Mouse (Mus musculus) intestine, embryonic 15.5 days (tissue): ENCODE measurements around the gene Mfap4. TPM values are rescaled to one million over a fixed set of nuclear protein-coding genes. Genes with fewer than 3 reads are reported as not detected.

Experiments
- ATAC-seq: fragments of 200-750 bp; cut with Nextera tagmentation; 2 replicates; pipeline ENCODE4 v1.8.0; 2017; ENCODE audit warnings: moderate TSS enrichment, moderate library complexity
- H3K27ac ChIP-seq: fragments of 300-500 bp; sonication (generic); 2 replicates; pipeline ENCODE4 v1.5.1; 2015; ENCODE audit warnings: mild to moderate bottlenecking, inconsistent platforms
- H3K27me3 ChIP-seq: fragments of 300-500 bp; sonication (generic); replicated peaks from 2 replicates; pipeline ENCODE4 v1.6.1; 2015; ENCODE audit warnings: inconsistent platforms
- H3K36me3 ChIP-seq: fragments of 300-500 bp; sonication (generic); 2 replicates; pipeline ENCODE4 v1.6.1; 2015; ENCODE audit warnings: inconsistent platforms
- H3K4me1 ChIP-seq: fragments of 300-500 bp; sonication (generic); replicated peaks from 2 replicates; pipeline ENCODE4 v1.6.1; 2015; ENCODE audit warnings: inconsistent platforms
- H3K4me2 ChIP-seq: fragments of 300-500 bp; sonication (generic); replicated peaks from 2 replicates; pipeline ENCODE4 v1.6.1; 2015; ENCODE audit warnings: mild to moderate bottlenecking, inconsistent platforms
- H3K4me3 ChIP-seq: fragments of 300-500 bp; sonication (generic); replicated peaks from 2 replicates; pipeline ENCODE4 v1.5.1; 2015; ENCODE audit warnings: inconsistent platforms
- H3K9ac ChIP-seq: fragments of 300-500 bp; sonication (generic); 2 replicates; pipeline ENCODE4 v1.6.1; 2015; ENCODE audit warnings: inconsistent platforms
- H3K9me3 ChIP-seq: fragments of 300-500 bp; sonication (generic); 2 replicates; pipeline ENCODE4 v1.6.1; 2016; ENCODE audit warnings: inconsistent platforms
- WGBS: fragments of 180-500 bp; shearing (Covaris S2); methylation state at CpG from one replicate; pipeline ENCODE4 v1.1.7; 2015; 5-methylcytosine and 5-hydroxymethylcytosine counted together
- polyA plus RNA-seq: library from polyadenylated mRNA; unstranded; fragments of >200 nt; fragmentation: Nextera tagmentation; extraction: Ambion mirVana; gene quantifications from 2 replicates; pipeline ENCODE4 v1.2.1, GENCODE M21; 2015

The Mfap4 gene
- polyA plus RNA-seq, 1 experiment from 2014 or later, result 213 TPM

- no peak overlapping the region for H3K9ac ChIP-seq
- no peaks in the 10 kb centered on the region for H3K4me1 ChIP-seq
- no peaks in the 10 kb centered on the region for H3K27me3 ChIP-seq
- no peak overlapping the region for H3K4me2 ChIP-seq
- no peak overlapping the region for H3K4me3 ChIP-seq
- 50% methylated on average over 1 of the region's 1 CpGs for WGBS
- H3K27ac ChIP-seq, result no peak overlapping the region
- no peak for ATAC-seq
- H3K36me3 ChIP-seq, result peaks cover 5% of the 10 kb centered on the region; the same call in 1 of the 2 replicates
- no peaks in the 10 kb centered on the region for H3K9me3 ChIP-seq
Observed at GRCm38 (mm10) chr11:61535530-61535929, 50.3 kb downstream of the Mfap4 start.

GRCm38 (mm10) chr11:61536952-61537351 is 51.7 kb downstream of the Mfap4 start:
- WGBS, result 38% methylated on average over 3 of the region's 3 CpGs
- H3K4me3 ChIP-seq, result no peak overlapping the region
- peaks cover 5% of the 10 kb centered on the region; the same call in 1 of the 2 replicates for H3K36me3 ChIP-seq
- H3K4me1 ChIP-seq, result no peaks in the 10 kb centered on the region
- no peaks in the 10 kb centered on the region for H3K27me3 ChIP-seq
- no peak for ATAC-seq
- H3K9ac ChIP-seq, result no peak overlapping the region
- no peak overlapping the region for H3K27ac ChIP-seq
- no peaks in the 10 kb centered on the region for H3K9me3 ChIP-seq
- no peak overlapping the region for H3K4me2 ChIP-seq

- peaks cover 5% of the 10 kb centered on the region; the same call in 1 of the 2 replicates for H3K36me3 ChIP-seq
- WGBS, result 83% methylated on average over 3 of the region's 3 CpGs
Observed at GRCm38 (mm10) chr11:61537362-61537761, 52.1 kb downstream of the Mfap4 start.

More at GRCm38 (mm10) chr11:61537362-61537761, 52.1 kb downstream of the Mfap4 start:
- H3K27ac ChIP-seq, result no peak overlapping the region
- no peak overlapping the region for H3K4me2 ChIP-seq
- no peak for ATAC-seq
- no peak overlapping the region for H3K4me3 ChIP-seq
- H3K4me1 ChIP-seq, result no peaks in the 10 kb centered on the region
- H3K9me3 ChIP-seq, result no peaks in the 10 kb centered on the region
- H3K27me3 ChIP-seq, result no peaks in the 10 kb centered on the region
- no peak overlapping the region for H3K9ac ChIP-seq

Other genes starting within 250 kb of the Mfap4 start
- 50.5 and 51.6 TPM in 2 replicates for gene Aldh3a2, start 218.0 kb upstream of the Mfap4 start, polyA plus RNA-seq
- not detected in 2 replicates for gene Slc47a2, start 142.6 kb upstream of the Mfap4 start, polyA plus RNA-seq
- gene Slc47a1, start 107.1 kb upstream of the Mfap4 start, polyA plus RNA-seq, result 4.8 and 5.9 TPM in 2 replicates
- 1.6 and 1.7 TPM in 2 replicates for gene Rnf112, start 31.3 kb upstream of the Mfap4 start, polyA plus RNA-seq
- gene Mapk7, start 9.0 kb downstream of the Mfap4 start, polyA plus RNA-seq, result 36.3 and 38.8 TPM in 2 replicates
- 20.9 and 24.3 TPM in 2 replicates for gene B9d1, start 19.7 kb downstream of the Mfap4 start, polyA plus RNA-seq
- 13.1 and 19.4 TPM in 2 replicates for gene Epn2, start 94.3 kb downstream of the Mfap4 start, polyA plus RNA-seq
- 7.1 and 7.6 TPM in 2 replicates for gene Grap, start 167.8 kb downstream of the Mfap4 start, polyA plus RNA-seq
- 7.4 and 7.9 TPM in 2 replicates for gene Fam83g, start 198.7 kb downstream of the Mfap4 start, polyA plus RNA-seq
- gene Slc5a10, start 235.4 kb downstream of the Mfap4 start, polyA plus RNA-seq, result 0.13 TPM in 1 of 2 replicates, not detected in the other